Mouse (Mus musculus) lung, postnatal 0 days (tissue): ENCODE data around the gene Rtp2.

Experiments
- CTCF ChIP-seq: IDR thresholded peaks from 2 replicates; pipeline ENCODE4 v1.5.1; 2016; ENCODE audit warnings: antibody characterized with exemption, mild to moderate bottlenecking
- EP300 ChIP-seq: IDR thresholded peaks from 2 replicates; pipeline ENCODE4 v1.6.1; 2016; ENCODE audit warnings: antibody characterized with exemption, mild to moderate bottlenecking, control low read depth

DNA sequence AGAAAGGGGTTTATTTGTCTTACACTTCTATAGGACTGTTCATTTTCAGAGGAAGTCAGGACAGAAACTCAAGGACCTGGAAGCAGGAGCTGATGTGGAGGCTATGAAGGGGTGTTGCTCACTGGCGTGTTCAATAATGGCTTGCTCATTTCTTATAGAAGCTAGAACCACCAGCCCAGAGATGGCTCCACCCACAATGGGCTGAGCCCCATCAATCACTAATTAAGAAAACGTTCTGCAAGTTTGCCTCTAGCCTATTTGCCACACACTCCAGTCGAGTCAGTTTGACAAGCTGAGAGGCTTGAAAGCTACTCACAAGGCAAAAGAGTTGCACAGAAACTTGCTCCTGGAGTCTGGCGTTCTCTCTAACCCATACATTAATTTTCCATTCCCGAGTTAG lies 10.5 kb downstream of the Rtp2 start:
- no peak for TF ChIP-seq CTCF
- TF ChIP-seq EP300, result no peak
